In genomic region chrX:153155322-153155721, GRCm38 (mm10) we compare ENCODE assay signal across 10 mouse cellular contexts. TPM values are rescaled to one million over a fixed set of nuclear protein-coding genes. Genes with fewer than 3 reads are reported as not detected.
DNase-seq lines count a peak whose midpoint lies in the region; ATAC-seq and TF ChIP-seq lines count a peak whose summit lies in the region.
"Had no signal": no experiment of that assay in that cellular context is flagged by ENCODE, and none has a peak within 500 bp of the region (broad histone marks: within the 10 kb centered on the region; RNA-seq: fewer than 3 reads in every experiment).

No protein-coding gene starts in this region.

- TF ChIP-seq CTCF in E14TG2a.4 (conservative IDR thresholded peaks at IDR 0.05; ENCODE audit: low read length), result peak; percentile 48
- peak; percentile 71 for TF ChIP-seq CTCF in stomach, postnatal 0 days (IDR thresholded peaks at IDR 0.05; ENCODE audit: low read depth)

- peak; percentile 1 to 3 for DNase-seq in kidney, adult 8-10 months
- DNase-seq in kidney, adult 11 months, result no peak
- DNase-seq in A20 (ENCODE audit: low read depth, low spot score), result peak; percentile 48
- DNase-seq in c-Kit-positive CD71-positive TER-119-negative erythroid progenitor cells, embryonic 14.5 days (ENCODE audit: low read depth), result peak; percentile 3
- peak; percentile 24 to 25 for DNase-seq in kidney, postnatal 25 days
- DNase-seq in stomach, postnatal 0 days (ENCODE audit: low spot score), result peak; percentile 17

- H3K27me3 ChIP-seq in E14TG2a.4 (ENCODE audit: insufficient read depth, low read length), result no peaks in the 10 kb centered on the region
- H3K27me3 ChIP-seq in stomach, postnatal 0 days (ENCODE audit: control insufficient read depth, insufficient read depth, low read length), result no peaks in the 10 kb centered on the region
- no peaks in the 10 kb centered on the region for H3K27me3 ChIP-seq in midbrain, embryonic 13.5 days
- H3K27me3 ChIP-seq: stomach, embryonic 15.5 days had no signal

- no peak overlapping the region for H3K4me2 ChIP-seq in stomach, postnatal 0 days (replicated peaks; ENCODE audit: low read depth)
- no peak overlapping the region for H3K4me2 ChIP-seq in midbrain, embryonic 13.5 days (replicated peaks)
- H3K4me2 ChIP-seq: stomach, embryonic 15.5 days had no signal

- peaks cover 22% of the 10 kb centered on the region for H3K4me1 ChIP-seq in E14TG2a.4 (replicated peaks; ENCODE audit: low read depth, low read length)
- H3K4me1 ChIP-seq in stomach, postnatal 0 days (replicated peaks; ENCODE audit: control insufficient read depth, insufficient read depth), result no peaks in the 10 kb centered on the region
- no peaks in the 10 kb centered on the region for H3K4me1 ChIP-seq in midbrain, embryonic 13.5 days (replicated peaks)
- H3K4me1 ChIP-seq: stomach, embryonic 15.5 days had no signal

- no peak overlapping the region for H3K4me3 ChIP-seq in E14TG2a.4 (replicated peaks; ENCODE audit: low read length)
- H3K4me3 ChIP-seq in stomach, postnatal 0 days (ENCODE audit: low read depth, low read length), result no peak overlapping the region
- no peak overlapping the region for H3K4me3 ChIP-seq in midbrain, embryonic 13.5 days (replicated peaks)
- H3K4me3 ChIP-seq: stomach, embryonic 15.5 days had no signal

- ATAC-seq in stomach, postnatal 0 days (ENCODE audit: low FRiP score, low TSS enrichment), result no peak
- no peak for ATAC-seq in midbrain, embryonic 13.5 days

- no peak for TF ChIP-seq EP300 in stomach, postnatal 0 days (optimal IDR thresholded peaks at IDR 0.05)

- no peak overlapping the region for H3K9ac ChIP-seq in stomach, postnatal 0 days (ENCODE audit: low read length)
- H3K9ac ChIP-seq in midbrain, embryonic 13.5 days (replicated peaks), result no peak overlapping the region
- H3K9ac ChIP-seq: stomach, embryonic 15.5 days had no signal

- no peak overlapping the region for H3K27ac ChIP-seq in stomach, postnatal 0 days (replicated peaks)
- no peak overlapping the region for H3K27ac ChIP-seq in midbrain, embryonic 13.5 days
- H3K27ac ChIP-seq: stomach, embryonic 15.5 days had no signal

- peaks cover 33% of the 10 kb centered on the region for H3K36me3 ChIP-seq in E14TG2a.4 (ENCODE audit: insufficient read depth, low read length)
- no peaks in the 10 kb centered on the region for H3K36me3 ChIP-seq in stomach, postnatal 0 days (ENCODE audit: control insufficient read depth, insufficient read depth, low read length)
- H3K36me3 ChIP-seq in midbrain, embryonic 13.5 days, result no peaks in the 10 kb centered on the region
- H3K36me3 ChIP-seq: stomach, embryonic 15.5 days had no signal

- no peaks in the 10 kb centered on the region for H3K9me3 ChIP-seq in E14TG2a.4 (ENCODE audit: low read length)
- H3K9me3 ChIP-seq in stomach, postnatal 0 days (ENCODE audit: control insufficient read depth, low read length), result no peaks in the 10 kb centered on the region
- no peaks in the 10 kb centered on the region for H3K9me3 ChIP-seq in midbrain, embryonic 13.5 days
- H3K9me3 ChIP-seq: stomach, embryonic 15.5 days had no signal

- 48% methylated on average over 3 of the region's 3 CpGs for WGBS in stomach, postnatal 0 days
- WGBS in midbrain, embryonic 13.5 days, result 54% methylated on average over 3 of the region's 3 CpGs

RNA-seq across cellular contexts. Expression of gene Rragb, which starts 15.5 kb away (rescaled TPM):
- polyA plus RNA-seq in stomach, postnatal 0 days (2015; fragmentation: Nextera tagmentation; extraction: Ambion mirVana), result 0.59 and 0.61 TPM in 2 replicates
- 7.1 and 7.9 TPM in 2 replicates for polyA plus RNA-seq in midbrain, embryonic 13.5 days (2015; fragmentation: Nextera tagmentation; extraction: Ambion mirVana)

RNA-seq across cellular contexts. Expression of gene Foxr2, which starts 36.7 kb away (rescaled TPM):
- not detected in 2 replicates for polyA plus RNA-seq in stomach, postnatal 0 days (2015; fragmentation: Nextera tagmentation; extraction: Ambion mirVana)
- polyA plus RNA-seq in midbrain, embryonic 13.5 days (2015; fragmentation: Nextera tagmentation; extraction: Ambion mirVana), result 0.72 and 0.85 TPM in 2 replicates
- polyA plus RNA-seq: lung, embryonic 16.5 days; stomach, embryonic 15.5 days had no signal
